Mouse (Mus musculus): ENCODE measurements at regions not wholly inside any gene's neighbourhood (a gene's known extent, or its start where the extent isn't known, plus 50 kb on each side); places are given as distances from the start of the nearest gene placed in this dataset.
"Not testable (repeated sequence)": the region's sequence is repeated elsewhere in the genome, so short reads cannot be mapped to it uniquely, and the experiment has no call there.

DNA sequence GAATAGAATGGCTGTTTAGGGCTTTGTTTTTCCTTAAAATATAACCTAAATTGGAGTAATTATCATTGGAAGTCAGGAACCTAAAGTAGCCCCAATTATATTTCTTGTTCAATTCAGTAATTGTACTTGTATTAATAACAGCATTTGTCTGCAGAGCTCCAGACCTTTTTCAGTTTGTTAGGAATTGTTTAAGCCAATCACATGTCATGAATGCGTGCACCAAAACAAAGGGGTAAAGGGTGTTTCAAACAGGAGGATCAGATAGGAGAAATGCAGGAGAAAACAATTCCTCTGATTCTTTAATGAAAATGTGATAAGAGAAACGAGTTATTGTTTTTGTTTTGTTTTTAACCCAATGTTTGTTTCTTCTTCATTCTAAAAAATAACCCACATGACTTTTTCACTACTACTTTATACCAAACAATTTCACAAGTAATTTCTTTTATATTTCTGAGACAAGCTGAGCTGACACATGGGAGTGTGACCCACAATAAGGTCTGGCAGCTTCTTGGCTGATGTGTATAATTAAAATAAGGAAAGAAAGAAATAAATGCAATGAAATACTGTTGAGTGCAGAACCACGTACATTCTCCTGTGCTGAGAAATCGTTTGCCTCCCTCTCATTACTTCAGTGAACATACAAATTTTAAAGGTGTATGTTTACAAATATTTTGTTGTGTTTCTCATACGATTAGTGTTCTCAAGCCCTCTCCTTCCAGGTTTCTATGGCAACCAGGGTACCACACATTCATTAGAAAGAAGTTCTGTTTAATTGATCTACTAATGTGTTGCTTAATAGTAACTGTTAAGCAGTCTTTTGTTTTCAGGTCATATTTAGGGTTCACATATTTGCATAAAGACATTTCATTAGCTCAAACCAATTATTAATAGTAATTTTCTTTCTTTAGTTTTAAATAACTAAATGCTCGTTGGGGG is 397.7 kb downstream of the Isl1 start:
- DNase-seq (ENCODE audit: low read depth, low spot score): no peak

DNA sequence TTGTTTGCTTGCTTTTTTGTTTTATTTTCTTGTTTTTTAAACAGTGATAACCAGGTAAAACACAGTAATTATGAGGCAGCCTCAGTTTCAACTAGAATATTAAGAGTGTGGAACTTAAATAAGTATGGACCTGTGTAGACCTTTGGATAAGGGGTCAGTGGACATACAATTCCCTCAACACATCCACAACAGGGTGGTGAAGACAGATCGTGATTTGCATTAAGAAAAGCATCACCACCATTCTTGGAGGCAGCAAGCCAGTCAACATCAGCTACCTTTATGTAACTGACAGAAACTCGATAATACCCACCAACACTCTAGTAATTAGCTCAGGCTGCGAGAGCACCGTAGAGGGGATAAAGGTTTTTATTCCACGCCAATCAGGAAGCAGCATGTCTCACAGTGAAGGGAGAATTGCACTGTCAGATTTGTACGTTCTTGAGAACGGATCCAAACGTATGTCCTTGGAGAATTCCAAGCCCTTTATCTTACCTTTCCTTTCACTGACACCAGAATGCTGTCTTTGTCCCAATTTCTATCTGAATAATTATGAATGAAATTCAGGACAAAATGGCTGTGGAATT is 398.5 kb downstream of the Isl1 start:
- DNase-seq (ENCODE audit: low read depth, low spot score): no peak

GRCm38 (mm10) chr13:115880616-115881015 is 428.9 kb downstream of the Isl1 start:
- DNase-seq (ENCODE audit: low read depth, low spot score): no peak

DNA sequence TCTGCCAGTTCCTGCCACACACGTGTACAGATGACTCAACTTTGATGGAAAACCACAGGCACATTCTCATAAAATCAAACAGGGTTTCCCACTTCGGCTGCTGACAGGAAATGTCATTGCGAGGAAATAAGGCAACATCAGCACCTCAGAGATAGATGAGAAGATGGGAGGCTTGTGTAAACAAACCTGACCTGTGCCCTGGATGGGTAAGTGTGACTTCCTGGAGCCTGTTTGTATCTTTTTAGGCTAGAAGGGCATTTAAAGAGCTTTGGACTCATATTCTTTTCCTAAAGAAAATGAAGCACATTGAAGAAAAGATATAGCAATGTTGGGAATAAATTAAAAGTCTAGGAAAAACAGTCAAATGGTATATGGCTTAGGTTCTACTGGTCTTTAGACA is 449.0 kb downstream of the Isl1 start:
- no peak for DNase-seq (ENCODE audit: low read depth, low spot score)

DNA sequence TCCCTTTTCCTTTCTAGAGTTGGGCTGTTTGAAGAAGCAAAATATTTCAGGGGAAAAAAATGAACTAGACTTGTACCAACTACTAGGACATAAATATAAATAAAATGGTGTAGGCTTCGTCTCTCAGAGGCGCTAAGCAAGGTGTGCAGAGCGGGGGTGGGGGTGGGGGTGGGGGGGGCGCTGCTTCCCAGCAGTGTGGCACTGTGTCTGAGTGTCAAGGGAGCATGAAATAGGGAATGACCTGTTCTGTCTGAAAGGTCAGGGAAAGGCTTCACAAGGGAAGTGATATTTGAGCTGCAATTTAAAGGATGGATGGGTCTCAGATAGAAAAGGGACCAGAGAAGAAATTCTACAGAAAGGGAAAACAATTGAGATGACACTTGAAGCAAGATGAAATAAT is 452.9 kb downstream of the Isl1 start:
- no peak for DNase-seq (ENCODE audit: low read depth, low spot score)

DNA sequence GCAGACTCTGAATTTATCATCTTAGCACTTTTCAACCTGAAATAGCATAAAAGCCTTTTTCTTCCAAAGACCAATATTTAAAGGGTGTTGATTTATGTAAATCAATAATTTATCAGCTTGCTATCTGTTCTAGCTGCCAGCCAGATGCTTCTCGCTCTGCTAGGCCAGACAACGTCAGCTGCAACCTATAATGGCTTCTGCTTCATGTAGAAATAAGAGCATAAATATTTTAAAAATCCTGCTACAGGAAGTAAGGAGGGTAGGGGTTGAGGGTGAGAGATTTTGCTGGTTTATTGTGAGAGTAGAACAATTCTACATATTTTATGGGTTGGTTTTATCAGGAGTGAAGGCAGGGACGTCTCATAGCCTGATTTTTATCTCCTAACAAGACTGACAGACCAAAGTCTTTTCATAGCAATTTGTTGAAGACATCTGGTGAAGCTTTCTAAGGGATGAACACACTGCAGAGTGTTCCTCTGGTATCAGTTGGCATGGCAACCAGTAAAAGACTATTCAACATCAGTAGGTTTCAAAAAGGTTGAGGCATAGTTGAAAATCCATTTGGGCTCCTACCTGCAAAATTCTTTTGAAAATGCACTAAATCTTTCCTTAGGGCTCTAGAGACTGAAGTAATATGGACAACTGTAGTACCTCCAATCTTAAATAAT is 456.7 kb downstream of the Isl1 start:
- DNase-seq (ENCODE audit: low read depth, low spot score): no peak

GRCm38 (mm10) chr13:115843121-115843520 is 466.4 kb downstream of the Isl1 start:
- DNase-seq (ENCODE audit: low read depth, low spot score): no peak

DNA sequence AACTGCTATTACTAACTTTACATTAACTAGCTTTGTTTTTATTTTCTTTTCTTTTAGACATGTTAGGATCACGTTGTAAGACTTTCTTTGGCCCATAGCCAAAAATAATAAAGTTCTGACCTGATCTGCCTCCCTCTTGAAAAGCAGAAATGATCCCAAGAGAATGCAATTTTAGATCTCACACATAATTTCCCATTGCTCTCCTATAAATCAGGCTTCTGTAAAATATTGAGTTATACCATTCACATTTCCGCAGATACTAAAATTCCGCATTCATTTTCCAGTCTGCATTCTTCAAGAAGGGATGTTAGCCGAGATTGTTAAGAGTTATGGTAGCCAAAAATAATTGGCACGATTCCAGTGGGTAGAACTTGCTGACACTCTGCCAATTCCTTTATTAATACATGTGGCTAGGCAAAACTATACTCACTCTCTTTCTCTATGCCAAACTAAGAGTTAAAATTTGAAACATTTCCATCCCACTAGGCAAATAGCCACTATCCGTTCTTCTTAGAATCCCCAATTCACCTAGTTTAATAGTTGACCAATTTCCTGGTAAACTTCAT is 473.2 kb downstream of the Isl1 start:
- DNase-seq (ENCODE audit: low read depth, low spot score): no peak

GRCm38 (mm10) chr13:115825191-115825590 is 484.3 kb downstream of the Isl1 start:
- no peak for DNase-seq (ENCODE audit: low read depth, low spot score)

DNA sequence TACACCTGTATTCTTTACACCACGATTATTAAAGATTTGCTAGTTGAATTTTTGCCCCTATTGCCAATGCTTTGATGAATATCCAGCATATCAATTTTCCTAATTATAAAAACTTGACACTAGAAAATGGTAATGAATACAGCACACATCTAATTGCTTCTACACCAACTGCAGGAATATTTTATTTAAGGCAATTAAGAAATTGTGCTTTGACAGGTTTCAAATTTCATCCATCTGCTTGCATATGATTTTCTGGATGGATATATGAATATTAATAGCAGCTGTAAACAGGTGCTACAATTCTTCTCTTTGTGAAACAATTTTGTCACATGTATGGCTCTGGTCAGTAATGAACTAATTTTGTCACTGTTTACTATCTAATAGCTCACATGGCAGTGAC is 487.0 kb downstream of the Isl1 start:
- no peak for DNase-seq (ENCODE audit: low read depth, low spot score)

DNA sequence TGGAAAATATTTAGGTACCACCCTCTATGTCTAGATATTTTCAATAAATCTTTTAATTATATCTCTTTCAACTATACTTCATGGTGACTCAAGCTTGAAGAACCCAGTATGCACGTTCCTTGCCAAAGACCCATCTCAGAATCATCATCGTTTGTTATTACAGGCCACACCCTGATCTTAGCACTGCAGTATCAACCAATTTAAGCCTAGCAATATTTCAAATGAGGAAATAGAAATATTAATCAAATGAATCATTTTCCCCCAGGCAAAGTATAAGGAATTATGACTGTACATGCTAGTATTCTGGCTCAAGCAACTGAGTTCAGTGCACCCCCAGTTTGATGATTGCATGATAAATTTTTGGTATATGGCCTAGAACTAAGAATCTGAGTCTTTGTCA is 495.3 kb downstream of the Isl1 start:
- no peak for DNase-seq (ENCODE audit: low read depth, low spot score)

DNA sequence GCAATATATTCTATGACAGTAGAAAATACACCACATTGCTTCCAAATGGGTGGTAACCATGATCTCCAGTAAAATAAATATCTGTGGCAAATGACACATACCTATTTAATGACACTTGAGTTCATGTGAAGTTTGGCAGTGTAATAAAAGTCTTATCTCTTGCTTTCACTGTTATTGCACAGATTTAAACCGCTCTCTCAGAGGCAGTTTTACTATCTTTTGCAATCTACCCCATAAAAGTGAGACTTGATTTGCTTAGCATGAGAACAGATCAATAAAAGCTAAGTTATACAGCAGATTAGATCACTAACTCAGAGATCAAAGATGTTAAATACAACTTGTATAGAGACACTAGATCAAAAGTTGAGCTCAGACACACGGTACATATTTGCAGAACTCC is 510.2 kb downstream of the Isl1 start:
- DNase-seq (ENCODE audit: low read depth, low spot score): no peak

- no peak for DNase-seq (ENCODE audit: low read depth, low spot score)
Measured at GRCm38 (mm10) chr13:115751271-115751670, 558.2 kb downstream of the Isl1 start.

GRCm38 (mm10) chr13:115742080-115742479 is 567.4 kb downstream of the Isl1 start:
- not testable (repeated sequence) for DNase-seq (ENCODE audit: low read depth, low spot score)

DNA sequence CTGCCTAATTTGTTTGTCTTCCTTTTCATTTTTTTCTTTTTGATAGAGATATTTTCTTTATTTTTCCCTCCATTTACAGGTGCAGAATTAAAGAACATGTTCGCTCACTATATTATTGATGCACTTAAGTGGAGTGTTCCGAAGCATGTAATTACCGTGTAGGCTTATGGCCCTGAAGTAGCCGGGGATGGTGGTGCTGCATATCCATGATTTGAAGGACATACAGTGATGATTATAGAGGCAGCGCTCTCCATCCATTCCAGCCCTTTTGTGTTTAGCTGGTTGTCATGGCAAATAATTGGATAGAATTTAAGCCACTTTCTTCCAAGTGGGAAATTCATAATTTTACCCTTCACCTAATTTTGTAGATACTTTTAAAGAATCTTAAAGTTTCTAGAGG is 581.5 kb downstream of the Isl1 start:
- no peak for DNase-seq (ENCODE audit: low read depth, low spot score)

DNA sequence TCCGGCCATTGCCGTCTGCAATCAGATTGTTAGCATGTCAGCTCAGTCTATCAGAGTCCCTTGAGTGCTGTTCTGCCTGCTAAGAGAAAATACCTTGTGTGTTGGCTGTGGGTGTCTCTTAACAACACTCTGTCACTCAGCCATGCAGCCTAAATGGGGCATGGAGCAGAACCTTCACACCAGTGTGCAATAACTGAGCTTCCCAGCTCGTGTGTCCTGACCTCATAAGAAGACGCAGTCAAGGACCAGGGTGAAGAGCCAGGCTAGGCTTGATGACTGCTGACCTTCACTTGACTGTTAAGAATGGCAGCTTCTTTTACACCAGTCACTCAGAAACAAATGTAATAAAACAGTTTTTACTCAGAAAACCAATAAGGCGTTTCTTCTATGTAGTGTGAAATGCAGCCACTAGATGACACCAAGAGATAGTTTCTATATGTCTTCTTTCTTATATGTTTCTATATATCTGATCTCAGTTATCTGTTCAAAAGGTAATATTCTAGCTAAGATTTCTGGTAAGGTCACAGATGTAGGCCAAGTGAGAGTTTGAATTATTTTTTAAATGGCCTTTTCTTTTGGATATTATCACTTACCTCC is 584.0 kb downstream of the Isl1 start:
- no peak for DNase-seq (ENCODE audit: low read depth, low spot score)

DNA sequence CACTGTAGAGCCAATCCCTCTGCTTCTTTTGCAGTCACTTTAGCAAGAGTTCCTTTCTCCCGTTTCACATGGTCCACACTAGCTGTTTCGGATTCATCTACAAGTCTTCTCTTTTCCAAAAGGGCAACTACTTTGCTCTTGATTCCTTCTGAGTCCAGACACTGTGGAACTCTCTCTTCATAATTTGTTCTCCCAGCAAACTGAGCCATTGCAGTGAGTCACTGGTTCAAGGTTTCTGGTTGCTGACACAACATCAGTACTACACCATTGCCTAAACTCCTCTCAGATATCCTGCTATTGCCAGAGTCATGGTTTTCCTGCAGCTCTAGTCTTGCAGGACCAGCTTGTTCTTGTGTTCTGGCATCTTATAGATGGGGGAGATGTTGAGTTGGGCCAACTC is 590.2 kb downstream of the Isl1 start:
- no peak for DNase-seq (ENCODE audit: low read depth, low spot score)

GRCm38 (mm10) chr13:115718859-115719258 is 590.6 kb downstream of the Isl1 start:
- no peak for DNase-seq (ENCODE audit: low read depth, low spot score)

DNA sequence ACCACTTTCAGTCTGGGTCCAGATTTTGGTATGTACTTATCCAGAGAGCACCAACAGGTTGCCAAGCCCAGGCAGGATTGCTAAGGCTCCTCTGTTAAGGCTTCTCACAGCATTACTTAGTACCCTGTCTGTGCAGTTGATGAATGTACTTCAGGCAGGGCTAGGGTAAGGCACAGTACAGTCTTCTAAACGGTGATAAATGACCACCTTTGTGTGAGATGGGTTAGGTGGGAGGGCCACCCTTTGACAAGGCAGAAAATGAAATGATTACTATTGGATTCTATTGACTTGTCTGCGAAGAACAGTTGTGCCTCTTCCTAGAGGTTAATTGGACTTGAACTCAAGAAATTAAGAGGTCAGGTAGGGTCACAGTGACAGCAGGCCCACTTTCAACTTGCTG is 594.4 kb upstream of the Itga1 start:
- DNase-seq (ENCODE audit: low read depth, low spot score): no peak

DNA sequence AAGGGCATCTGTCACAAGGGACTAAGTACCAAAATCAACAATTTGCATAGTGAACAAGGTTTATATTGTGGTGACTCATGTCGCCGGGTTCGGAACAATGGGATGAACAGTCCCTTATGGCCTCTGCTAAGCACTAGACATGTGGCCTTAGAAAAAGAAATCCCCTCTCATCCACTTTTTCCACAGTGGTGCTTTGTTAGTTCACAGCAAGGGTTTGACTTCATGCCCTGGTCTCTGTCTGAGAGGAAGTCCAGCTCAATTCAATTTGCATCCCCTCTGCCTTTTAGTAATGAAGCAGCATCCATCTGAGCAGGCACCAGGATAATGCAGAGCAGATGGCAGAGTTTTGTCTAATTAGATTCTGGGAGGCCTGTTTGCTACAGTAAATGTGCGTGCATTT is 585.7 kb upstream of the Itga1 start:
- no peak for DNase-seq (ENCODE audit: low read depth, low spot score)

DNA sequence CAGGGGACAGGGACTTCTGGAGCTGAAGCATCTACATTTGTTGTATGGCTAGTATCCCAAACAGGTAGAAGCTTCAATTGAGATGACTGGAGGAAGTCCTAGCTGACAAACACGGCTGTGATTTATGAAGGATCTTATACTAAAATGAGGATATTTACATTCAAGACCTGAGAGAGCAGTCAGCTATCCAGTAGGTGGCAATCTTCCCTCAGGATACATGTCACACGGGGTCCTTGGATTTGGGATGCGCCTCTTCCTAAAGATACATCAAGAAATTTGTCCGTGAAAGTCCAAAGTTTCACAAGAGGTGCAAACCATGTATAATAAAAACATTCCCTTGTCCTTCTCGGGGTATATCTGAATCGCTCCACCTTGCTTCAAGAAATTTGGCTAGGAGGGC is 577.8 kb upstream of the Itga1 start:
- no peak for DNase-seq (ENCODE audit: low read depth, low spot score)

DNA sequence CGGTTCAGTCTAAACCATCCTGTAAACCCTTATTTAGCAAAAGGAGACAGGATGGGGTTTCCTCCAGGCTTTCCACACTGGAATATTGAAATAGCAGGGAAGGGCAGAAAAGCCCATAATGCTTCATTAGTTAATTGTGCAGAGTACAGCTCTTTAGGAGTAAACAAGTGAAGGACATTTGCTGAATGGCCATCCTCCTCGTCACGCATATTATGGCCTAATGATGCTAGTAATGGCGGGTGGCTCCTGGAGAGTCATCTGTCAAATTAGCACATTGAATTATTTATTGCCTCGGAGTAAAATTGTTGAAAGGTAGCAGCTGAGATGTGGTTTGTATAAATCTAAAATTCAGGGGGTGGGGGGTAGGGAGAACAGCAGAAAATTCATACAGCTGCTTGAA is 575.1 kb upstream of the Itga1 start:
- DNase-seq (ENCODE audit: low read depth, low spot score): no peak
